Mouse (Mus musculus): Measurements from ENCODE around the gene Nrg4. TPM values are rescaled to one million over a fixed set of nuclear protein-coding genes. Genes with fewer than 3 reads are reported as not detected.

Nrg4 gene
- total and polyA plus RNA-seq, 3 experiments, result 0.81 to 1.7 (median 1.2) TPM

DNA sequence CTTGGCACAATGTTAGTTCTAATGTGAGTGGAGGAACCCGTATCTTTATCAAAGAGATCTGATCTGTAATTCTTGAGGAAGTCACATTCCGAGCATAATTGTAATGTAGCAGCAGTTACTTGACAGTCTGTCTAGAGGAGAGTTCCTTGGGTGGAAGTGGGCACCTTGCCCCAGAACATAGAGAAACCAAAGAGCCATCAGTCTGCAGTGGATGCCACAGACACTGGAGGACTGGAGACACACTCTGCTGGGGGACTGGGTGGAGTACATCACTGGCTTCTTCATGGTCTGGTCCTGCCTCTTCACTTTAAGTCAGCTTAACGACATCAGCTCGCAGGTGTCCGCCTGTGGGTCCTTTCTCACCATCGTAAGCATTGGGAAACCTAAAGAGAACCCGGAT is 17.5 kb upstream of the Nrg4 start:
- dilution Hi-C loops (cut with MboI; ENCODE audit: extremely low pct_ligation_motif_present, extremely low pct_unique_long_range_greater_than_20kb, low sequenced_read_pairs) (no loop called here), in situ Hi-C loops (cut with MboI; ENCODE audit: low pct_ligation_motif_present, low pct_unique_long_range_greater_than_20kb, low sequenced_read_pairs) (no loop called here)
- no peak for DNase-seq (ENCODE audit: extremely low read depth)
- H3K9ac ChIP-seq (ENCODE audit: insufficient read depth, low read depth), result no peak overlapping the region
- peaks cover 0 to 8% of the 10 kb centered on the region in 2 experiments; a peak in 2 of 4 replicates for H3K4me1 ChIP-seq (ENCODE audit: control insufficient read depth in 1 of 2, insufficient read depth in 2 of 2)
- peaks cover 54% of the 10 kb centered on the region for H3K27me3 ChIP-seq (replicated peaks)
- TF ChIP-seq CTCF (conservative IDR thresholded peaks at IDR 0.05 in 1 of 2, IDR thresholded peaks at IDR 0.05 in 1 of 2; ENCODE audit: low read depth in 2 of 2, low read length in 2 of 2), result no peak
- H3K27ac ChIP-seq (ENCODE audit: insufficient read depth, low read depth), result no peak overlapping the region
- H3K79me2 ChIP-seq (replicated peaks; ENCODE audit: control insufficient read depth, extremely low read depth, insufficient read depth, poor library complexity, severe bottlenecking), result no peaks in the 10 kb centered on the region
- no peaks in the 10 kb centered on the region for H3K9me3 ChIP-seq (replicated peaks; ENCODE audit: low read length)
- no peak overlapping the region for H3K4me2 ChIP-seq (ENCODE audit: insufficient read depth, low read depth, poor library complexity, severe bottlenecking)
- no peak overlapping the region for H3K4me3 ChIP-seq (replicated peaks in 1 of 3; ENCODE audit: low read depth in 2 of 3, low read length in 2 of 3, poor library complexity in 1 of 3)
- no peaks in the 10 kb centered on the region for H3K36me3 ChIP-seq (replicated peaks in 1 of 2; ENCODE audit: control insufficient read depth in 1 of 2, insufficient read depth in 1 of 2, low read length in 1 of 2)

DNA sequence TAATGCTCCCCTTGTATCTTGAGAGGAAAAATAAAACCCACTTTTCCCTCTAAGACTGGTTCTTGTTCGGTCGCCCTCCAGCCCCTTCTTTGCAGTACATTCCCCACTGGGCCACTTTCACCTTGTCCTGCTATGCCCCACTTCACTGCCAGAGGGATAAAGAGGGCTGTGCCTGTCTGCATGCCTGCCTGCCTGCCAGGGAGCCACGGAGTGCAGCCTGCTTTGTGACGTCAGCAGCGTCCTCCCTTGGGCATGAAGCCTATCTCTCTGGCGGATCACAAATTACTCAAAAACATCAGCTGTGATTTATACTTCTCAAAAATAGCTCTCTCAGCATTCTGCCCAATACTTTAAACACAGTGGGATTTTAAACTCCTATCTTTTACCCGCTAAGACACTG is 6.3 kb upstream of the Nrg4 start:
- no peak for DNase-seq (ENCODE audit: extremely low read depth)
- H3K4me2 ChIP-seq (ENCODE audit: insufficient read depth, low read depth, poor library complexity, severe bottlenecking), result no peak overlapping the region
- H3K27ac ChIP-seq (ENCODE audit: insufficient read depth, low read depth), result no peak overlapping the region
- dilution Hi-C loops (cut with MboI; ENCODE audit: extremely low pct_ligation_motif_present, extremely low pct_unique_long_range_greater_than_20kb, low sequenced_read_pairs) (no loop called here), in situ Hi-C loops (cut with MboI; ENCODE audit: low pct_ligation_motif_present, low pct_unique_long_range_greater_than_20kb, low sequenced_read_pairs) (no loop called here)
- H3K9me3 ChIP-seq (replicated peaks; ENCODE audit: low read length), result peaks cover 6% of the 10 kb centered on the region
- TF ChIP-seq HCFC1 (IDR thresholded peaks at IDR 0.05; ENCODE audit: low read depth, low read length) (no peak), POLR2AphosphoS2 (IDR thresholded peaks at IDR 0.05; ENCODE audit: low read depth, low read length) (no peak), CHD2 (IDR thresholded peaks at IDR 0.05; ENCODE audit: low read length) (no peak), ETS1 (conservative IDR thresholded peaks at IDR 0.05; ENCODE audit: low read depth, low read length) (no peak), ZNF384 (IDR thresholded peaks at IDR 0.05; ENCODE audit: low read depth, low read length) (no peak), UBTF (IDR thresholded peaks at IDR 0.05; ENCODE audit: low read depth, low read length) (no peak), ELF1 (IDR thresholded peaks at IDR 0.05; ENCODE audit: low read depth, low read length) (no peak), KAT2A (IDR thresholded peaks at IDR 0.05; ENCODE audit: insufficient replicate concordance, low read length) (no peak), GABPA (IDR thresholded peaks at IDR 0.05; ENCODE audit: insufficient replicate concordance, low read depth, low read length) (no peak), CTCF (conservative IDR thresholded peaks at IDR 0.05 in 1 of 2, IDR thresholded peaks at IDR 0.05 in 1 of 2; ENCODE audit: low read depth in 2 of 2, low read length in 2 of 2) (no peak), ZMIZ1 (IDR thresholded peaks at IDR 0.05; ENCODE audit: low read depth, low read length) (no peak), JUN (IDR thresholded peaks at IDR 0.05; ENCODE audit: insufficient read depth, low read depth, low read length) (no peak)
- no peak overlapping the region for H3K9ac ChIP-seq (ENCODE audit: insufficient read depth, low read depth)
- H3K36me3 ChIP-seq (replicated peaks in 1 of 2; ENCODE audit: control insufficient read depth in 1 of 2, insufficient read depth in 1 of 2, low read length in 1 of 2), result no peaks in the 10 kb centered on the region
- no peak overlapping the region for H3K4me3 ChIP-seq (replicated peaks in 1 of 3; ENCODE audit: low read depth in 2 of 3, low read length in 2 of 3, poor library complexity in 1 of 3)
- H3K27me3 ChIP-seq (replicated peaks), result peaks cover 71% of the 10 kb centered on the region
- no peaks in the 10 kb centered on the region for H3K79me2 ChIP-seq (replicated peaks; ENCODE audit: control insufficient read depth, extremely low read depth, insufficient read depth, poor library complexity, severe bottlenecking)
- H3K4me1 ChIP-seq (ENCODE audit: control insufficient read depth in 1 of 2, insufficient read depth in 2 of 2), result peaks cover 2 to 3% of the 10 kb centered on the region in 2 experiments; a peak in 2 of 4 replicates

DNA sequence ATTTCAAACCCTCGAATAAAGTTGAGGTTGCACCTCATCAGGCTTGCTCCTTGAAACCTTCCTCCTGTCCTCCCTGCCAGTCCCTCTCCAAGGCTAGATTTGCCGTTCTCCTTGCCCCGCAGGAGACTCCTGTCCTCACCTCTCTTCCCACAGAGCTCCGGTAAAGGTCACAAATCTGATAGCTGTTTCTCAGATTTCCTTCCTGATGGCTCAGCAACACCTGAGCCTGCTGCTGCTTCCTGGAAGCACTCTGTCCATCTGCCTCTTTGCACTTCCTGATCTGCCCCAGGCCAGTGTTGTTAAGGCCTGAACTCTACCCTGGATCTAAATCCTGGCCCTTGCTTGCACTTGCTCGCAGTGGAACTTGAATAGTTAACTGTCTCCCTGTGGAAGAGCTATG is 5.8 kb upstream of the Nrg4 start:
- Histone ChIP-seq H3K36me3 (replicated peaks in 1 of 2; ENCODE audit: control insufficient read depth in 1 of 2, insufficient read depth in 1 of 2, low read length in 1 of 2) (no peaks in the 10 kb centered on the region), H3K4me3 (replicated peaks in 1 of 3; ENCODE audit: low read depth in 2 of 3, low read length in 2 of 3, poor library complexity in 1 of 3) (no peak overlapping the region), H3K4me1 (ENCODE audit: control insufficient read depth in 1 of 2, insufficient read depth in 2 of 2) (peaks cover 4 to 7% of the 10 kb centered on the region in 2 experiments; a peak in 3 of 4 replicates), H3K9ac (ENCODE audit: insufficient read depth, low read depth) (no peak overlapping the region), H3K9me3 (replicated peaks; ENCODE audit: low read length) (peaks cover under 1% of the 10 kb centered on the region), H3K27me3 (replicated peaks) (peaks cover 73% of the 10 kb centered on the region), H3K79me2 (replicated peaks; ENCODE audit: control insufficient read depth, extremely low read depth, insufficient read depth, poor library complexity, severe bottlenecking) (no peaks in the 10 kb centered on the region), H3K4me2 (ENCODE audit: insufficient read depth, low read depth, poor library complexity, severe bottlenecking) (no peak overlapping the region), H3K27ac (ENCODE audit: insufficient read depth, low read depth) (no peak overlapping the region)
- in situ Hi-C loops (cut with MboI; ENCODE audit: low pct_ligation_motif_present, low pct_unique_long_range_greater_than_20kb, low sequenced_read_pairs) (no loop called here), dilution Hi-C loops (cut with MboI; ENCODE audit: extremely low pct_ligation_motif_present, extremely low pct_unique_long_range_greater_than_20kb, low sequenced_read_pairs) (no loop called here)
- DNase-seq (ENCODE audit: extremely low read depth), result no peak
- TF ChIP-seq POLR2AphosphoS2 (IDR thresholded peaks at IDR 0.05; ENCODE audit: low read depth, low read length), result no peak
